Comparison of ENCODE assay signal across 30 mouse cellular contexts in the genomic region with DNA sequence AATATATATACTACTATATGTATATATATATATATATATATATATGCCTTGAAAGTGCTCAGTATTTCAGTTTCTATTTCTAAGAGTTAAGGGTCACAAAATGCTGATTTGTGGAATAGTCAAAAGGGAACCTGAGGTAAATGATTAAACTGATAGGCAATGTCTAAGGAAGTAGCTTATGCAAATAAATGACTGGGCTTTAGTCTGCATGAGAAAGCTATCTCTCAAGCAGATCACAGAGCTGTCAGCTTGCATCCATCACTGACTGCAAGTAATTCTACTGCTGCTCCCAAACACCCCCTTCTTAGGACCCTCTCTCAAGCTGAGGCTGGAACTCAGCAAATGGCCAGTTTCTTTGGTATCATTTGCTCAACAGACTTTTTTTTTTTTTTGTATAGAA.
A peak's percentile ranks its signal among the peaks of the same experiment; 100 is the strongest.
DNase-seq lines count a peak whose midpoint lies in the region; ATAC-seq and TF ChIP-seq lines count a peak whose summit lies in the region.
"Had no signal": no experiment of that assay in that cellular context is flagged by ENCODE, and none has a peak within 500 bp of the region (broad histone marks: within the 10 kb centered on the region; RNA-seq: fewer than 3 reads in every experiment).

No protein-coding gene starts in this region.

- H3K36me3 ChIP-seq in intestine, embryonic 15.5 days, result no peaks in the 10 kb centered on the region
- H3K36me3 ChIP-seq in intestine, postnatal 0 days (ENCODE audit: control insufficient read depth, insufficient read depth), result no peaks in the 10 kb centered on the region
- H3K36me3 ChIP-seq in splenic B cell, adult 2 months (ENCODE audit: control insufficient read depth, insufficient read depth, low read length, poor library complexity, severe bottlenecking), result no peaks in the 10 kb centered on the region
- H3K36me3 ChIP-seq in kidney, embryonic 16.5 days (ENCODE audit: insufficient read depth, low read length), result no peaks in the 10 kb centered on the region
- H3K36me3 ChIP-seq in forebrain, embryonic 16.5 days (ENCODE audit: control insufficient read depth, insufficient read depth), result no peaks in the 10 kb centered on the region
- H3K36me3 ChIP-seq: embryonic facial prominence, embryonic 10.5 days; embryonic facial prominence, embryonic 13.5 days; forebrain, embryonic 12.5 days; forebrain, embryonic 15.5 days; G1E; heart, embryonic 10.5 days; heart, embryonic 13.5 days had no signal

- H3K9ac ChIP-seq in intestine, embryonic 15.5 days, result no peak overlapping the region
- H3K9ac ChIP-seq in intestine, postnatal 0 days (ENCODE audit: low read depth, low read length), result no peak overlapping the region
- H3K9ac ChIP-seq in kidney, embryonic 16.5 days (replicated peaks; ENCODE audit: low read length), result no peak overlapping the region
- no peak overlapping the region for H3K9ac ChIP-seq in forebrain, embryonic 16.5 days (replicated peaks; ENCODE audit: low read depth, low read length)
- H3K9ac ChIP-seq: embryonic facial prominence, embryonic 13.5 days; forebrain, embryonic 12.5 days; forebrain, embryonic 15.5 days; heart, embryonic 13.5 days; hindbrain, embryonic 14.5 days had no signal

- no peak overlapping the region for H3K4me2 ChIP-seq in intestine, embryonic 15.5 days (replicated peaks)
- no peak overlapping the region for H3K4me2 ChIP-seq in intestine, postnatal 0 days (replicated peaks; ENCODE audit: low read depth)
- H3K4me2 ChIP-seq in kidney, embryonic 16.5 days (replicated peaks; ENCODE audit: low read depth, low read length), result no peak overlapping the region
- H3K4me2 ChIP-seq in forebrain, embryonic 16.5 days (ENCODE audit: low read length), result no peak overlapping the region
- H3K4me2 ChIP-seq: embryonic facial prominence, embryonic 13.5 days; forebrain, embryonic 12.5 days; forebrain, embryonic 15.5 days; heart, embryonic 13.5 days; hindbrain, embryonic 14.5 days had no signal

- no peak overlapping the region for H3K4me3 ChIP-seq in intestine, embryonic 15.5 days (replicated peaks)
- no peak overlapping the region for H3K4me3 ChIP-seq in intestine, postnatal 0 days (ENCODE audit: low read depth, low read length)
- no peak overlapping the region for H3K4me3 ChIP-seq in kidney, embryonic 16.5 days (ENCODE audit: low read length)
- H3K4me3 ChIP-seq in forebrain, embryonic 16.5 days (replicated peaks; ENCODE audit: low read length), result no peak overlapping the region
- H3K4me3 ChIP-seq: embryonic facial prominence, embryonic 10.5 days; embryonic facial prominence, embryonic 13.5 days; erythroblast, embryonic 14.5 days; forebrain, embryonic 12.5 days; forebrain, embryonic 15.5 days; gastrocnemius, adult 2 months; heart, adult 2 months; heart, embryonic 10.5 days; heart, embryonic 13.5 days had no signal

- TF ChIP-seq CTCF in intestine, postnatal 0 days (IDR thresholded peaks at IDR 0.05; ENCODE audit: low read depth), result no peak

- no peak overlapping the region for H3K27ac ChIP-seq in intestine, embryonic 15.5 days
- no peak overlapping the region for H3K27ac ChIP-seq in intestine, postnatal 0 days (ENCODE audit: low read depth, low read length)
- H3K27ac ChIP-seq in kidney, embryonic 16.5 days (ENCODE audit: low read length), result no peak overlapping the region
- no peak overlapping the region for H3K27ac ChIP-seq in forebrain, embryonic 16.5 days (ENCODE audit: low read length)
- H3K27ac ChIP-seq: embryonic facial prominence, embryonic 10.5 days; embryonic facial prominence, embryonic 13.5 days; forebrain, embryonic 12.5 days; forebrain, embryonic 15.5 days; gastrocnemius, adult 2 months; heart, adult 2 months; heart, embryonic 10.5 days; heart, embryonic 13.5 days; hindbrain, embryonic 14.5 days; hindbrain, postnatal 0 days had no signal

- H3K4me1 ChIP-seq in intestine, embryonic 15.5 days (replicated peaks), result no peaks in the 10 kb centered on the region
- H3K4me1 ChIP-seq in intestine, postnatal 0 days (replicated peaks; ENCODE audit: control insufficient read depth, insufficient read depth, low read length), result no peaks in the 10 kb centered on the region
- no peaks in the 10 kb centered on the region for H3K4me1 ChIP-seq in kidney, embryonic 16.5 days (ENCODE audit: insufficient read depth, low read length)
- H3K4me1 ChIP-seq in forebrain, embryonic 16.5 days (replicated peaks; ENCODE audit: control insufficient read depth, insufficient read depth, low read length), result peaks cover 9% of the 10 kb centered on the region; the same call in 1 of the 2 replicates
- H3K4me1 ChIP-seq: embryonic facial prominence, embryonic 10.5 days; embryonic facial prominence, embryonic 13.5 days; forebrain, embryonic 12.5 days; heart, embryonic 13.5 days had no signal

- no peaks in the 10 kb centered on the region for H3K9me3 ChIP-seq in intestine, embryonic 15.5 days
- no peaks in the 10 kb centered on the region for H3K9me3 ChIP-seq in intestine, postnatal 0 days (ENCODE audit: control insufficient read depth)
- peaks cover 3% of the 10 kb centered on the region; the same call in 1 of the 2 replicates for H3K9me3 ChIP-seq in kidney, embryonic 16.5 days (ENCODE audit: low read length)
- peaks cover 3% of the 10 kb centered on the region for H3K9me3 ChIP-seq in forebrain, embryonic 16.5 days (ENCODE audit: control insufficient read depth, low read length)
- H3K9me3 ChIP-seq: embryonic facial prominence, embryonic 10.5 days; embryonic facial prominence, embryonic 13.5 days; forebrain, embryonic 15.5 days; heart, embryonic 10.5 days had no signal

- no peaks in the 10 kb centered on the region for H3K27me3 ChIP-seq in intestine, embryonic 15.5 days (replicated peaks)
- no peaks in the 10 kb centered on the region for H3K27me3 ChIP-seq in intestine, postnatal 0 days (replicated peaks; ENCODE audit: control insufficient read depth, insufficient read depth, low read length)
- no peaks in the 10 kb centered on the region for H3K27me3 ChIP-seq in splenic B cell, adult 2 months (ENCODE audit: control insufficient read depth, insufficient read depth, low read length, poor library complexity, severe bottlenecking)
- H3K27me3 ChIP-seq in kidney, embryonic 16.5 days (ENCODE audit: insufficient read depth, low read length), result no peaks in the 10 kb centered on the region
- no peaks in the 10 kb centered on the region for H3K27me3 ChIP-seq in forebrain, embryonic 16.5 days (replicated peaks; ENCODE audit: control insufficient read depth, insufficient read depth, low read length)
- H3K27me3 ChIP-seq: CH12.LX; embryonic facial prominence, embryonic 13.5 days; forebrain, embryonic 15.5 days; heart, embryonic 13.5 days had no signal

- peak; percentile 6; the same call in 1 of the 2 replicates for ATAC-seq in intestine, embryonic 15.5 days
- ATAC-seq in intestine, postnatal 0 days, result no peak
- ATAC-seq in kidney, embryonic 16.5 days (ENCODE audit: low FRiP score, low TSS enrichment), result no peak
- ATAC-seq in forebrain, embryonic 16.5 days, result no peak
- ATAC-seq: forebrain, embryonic 15.5 days; hindbrain, postnatal 0 days had no signal

- peak; percentile 44 for DNase-seq in 416B (ENCODE audit: low read depth)
- peak; percentile 16 for DNase-seq in CD4-positive helper T cell, adult 2 months (ENCODE audit: low read depth, low spot score)
- DNase-seq in splenic B cell, adult 2 months (ENCODE audit: low read depth, low spot score), result peak; percentile 40
- DNase-seq: adrenal gland, adult 2 months; adrenal gland, postnatal 14 days; cerebellum, adult 11 months; cerebellum, adult 8-10 months; cerebellum, postnatal 10 days; cerebellum, postnatal 36 days; embryo, embryonic 11 days; gastrocnemius, adult 2 months; gastrocnemius, postnatal 14 days; heart, adult 2 months; heart, postnatal 14 days; heart, postnatal 4 days had no signal
